Mouse (Mus musculus) hindbrain, embryonic 15.5 days (tissue): ENCODE data around the gene Bud23. TPM values are rescaled to one million over a fixed set of nuclear protein-coding genes. Genes with fewer than 3 reads are reported as not detected.
A peak's percentile ranks its signal among the peaks of the same experiment; 100 is the strongest.
"Not testable (repeated sequence)": the region's sequence is repeated elsewhere in the genome, so short reads cannot be mapped to it uniquely, and the experiment has no call there.

Source experiments
- ATAC-seq: fragments of 200-750 bp; cut with Nextera tagmentation; 2 replicates; pipeline ENCODE4 v1.8.0; 2017; ENCODE audit warnings: low read depth, moderate number of reproducible peaks, moderate TSS enrichment; ENCODE audit not compliant: low FRiP score
- H3K27ac ChIP-seq: fragments of 300-500 bp; sonication (generic); replicated peaks from 2 replicates; pipeline ENCODE4 v1.5.1; 2015; ENCODE audit warnings: mild to moderate bottlenecking, inconsistent platforms
- H3K27me3 ChIP-seq: fragments of 300-500 bp; sonication (generic); 2 replicates; pipeline ENCODE4 v1.6.1; 2015; ENCODE audit warnings: control low read depth, inconsistent platforms
- H3K36me3 ChIP-seq: fragments of 300-500 bp; sonication (generic); 2 replicates; pipeline ENCODE4 v1.6.1; 2015; ENCODE audit warnings: control low read depth, inconsistent platforms
- H3K4me1 ChIP-seq: fragments of 300-500 bp; sonication (generic); replicated peaks from 2 replicates; pipeline ENCODE4 v1.6.1; 2015; ENCODE audit warnings: control low read depth, inconsistent platforms
- H3K4me2 ChIP-seq: fragments of 300-500 bp; sonication (generic); 2 replicates; pipeline ENCODE4 v1.6.1; 2015; ENCODE audit warnings: moderate library complexity, mild to moderate bottlenecking, inconsistent platforms
- H3K4me3 ChIP-seq: fragments of 300-500 bp; sonication (generic); 2 replicates; pipeline ENCODE4 v1.5.1; 2015; ENCODE audit warnings: mild to moderate bottlenecking, inconsistent platforms
- H3K9ac ChIP-seq: fragments of 300-500 bp; sonication (generic); 2 replicates; pipeline ENCODE4 v1.6.1; 2015; ENCODE audit warnings: inconsistent platforms
- H3K9me3 ChIP-seq: fragments of 300-500 bp; sonication (generic); 2 replicates; pipeline ENCODE4 v1.6.1; 2016; ENCODE audit warnings: control low read depth, inconsistent platforms
- WGBS: fragments of 180-500 bp; shearing (Covaris S2); methylation state at CpG from one replicate; pipeline ENCODE4 v1.1.7; 2015; 5-methylcytosine and 5-hydroxymethylcytosine counted together
- polyA plus RNA-seq: library from polyadenylated mRNA; unstranded; fragments of >200 nt; fragmentation: Nextera tagmentation; extraction: Ambion mirVana; gene quantifications from 2 replicates; pipeline ENCODE4 v1.2.1, GENCODE M21; 2015

Gene Bud23
- polyA plus RNA-seq, 1 experiment from 2014 or later = 76.3 TPM

- peak overlapping the region; percentile 95; the same call in 1 of the 2 replicates for H3K4me2 ChIP-seq
- no peaks in the 10 kb centered on the region for H3K9me3 ChIP-seq
- peaks cover 25% of the 10 kb centered on the region for H3K4me1 ChIP-seq
- peaks cover 16% of the 10 kb centered on the region for H3K36me3 ChIP-seq
- H3K9ac ChIP-seq = no peak overlapping the region
- no peaks in the 10 kb centered on the region for H3K27me3 ChIP-seq
- no peak overlapping the region for H3K27ac ChIP-seq
- ATAC-seq = no peak
- no peak overlapping the region for H3K4me3 ChIP-seq
- WGBS = 93% methylated on average over 3 of the region's 3 CpGs
Measured at GRCm38 (mm10) chr5:135066008-135066407, 1.2 kb upstream of the Bud23 start.

GRCm38 (mm10) chr5:135064382-135064766, 385 bp downstream of the Bud23 start:
- H3K4me3 ChIP-seq = peak overlapping the region; percentile 99
- H3K4me1 ChIP-seq = peaks cover 25% of the 10 kb centered on the region
- H3K9me3 ChIP-seq = no peaks in the 10 kb centered on the region
- H3K36me3 ChIP-seq = peaks cover 30% of the 10 kb centered on the region
- WGBS = under 1% methylated on average over 40 of the region's 40 CpGs
- ATAC-seq = peak; percentile 65
- H3K4me2 ChIP-seq = peak overlapping the region; percentile 95
- peak overlapping the region; percentile 73 for H3K27ac ChIP-seq
- H3K9ac ChIP-seq = peak overlapping the region; percentile 64
- H3K27me3 ChIP-seq = no peaks in the 10 kb centered on the region

GRCm38 (mm10) chr5:135063629-135064381, 954 bp downstream of the Bud23 start, which contains the start of gene Dnajc30:
Gene Dnajc30, plus strand, starts transcription at chr5:135064202.
- Histone ChIP-seq H3K36me3 (peaks cover 34% of the 10 kb centered on the region), H3K4me3 (peak within 1 kb of the TSS; percentile 99), H3K27me3 (no peaks in the 10 kb centered on the region), H3K4me1 (peaks cover 25% of the 10 kb centered on the region), H3K27ac (peak within 1 kb of the TSS; percentile 73), H3K9me3 (no peaks in the 10 kb centered on the region), H3K4me2 (peak within 1 kb of the TSS; percentile 95), H3K9ac (peak within 1 kb of the TSS; percentile 64)
- peak; percentile 95 for ATAC-seq
- WGBS = under 1% methylated on average over 52 of the region's 52 CpGs

- Histone ChIP-seq H3K4me1 (no peaks in the 10 kb centered on the region), H3K4me2 (no peak overlapping the region), H3K36me3 (peaks cover 59% of the 10 kb centered on the region), H3K9me3 (no peaks in the 10 kb centered on the region), H3K27me3 (no peaks in the 10 kb centered on the region), H3K9ac (no peak overlapping the region), H3K27ac (no peak overlapping the region), H3K4me3 (no peak overlapping the region)
- ATAC-seq = no peak
- WGBS = 93% methylated on average over 12 of the region's 12 CpGs
Measured at GRCm38 (mm10) chr5:135053356-135053755, 11.4 kb downstream of the Bud23 start.

- H3K36me3 ChIP-seq = peaks cover 51% of the 10 kb centered on the region
- 90% methylated on average over 6 of the region's 6 CpGs for WGBS
Measured at GRCm38 (mm10) chr5:135049268-135049667, 15.5 kb downstream of the Bud23 start.

GRCm38 (mm10) chr5:135048539-135048938, 16.2 kb downstream of the Bud23 start:
- Histone ChIP-seq H3K9ac (no peak overlapping the region), H3K4me2 (no peak overlapping the region), H3K4me3 (no peak overlapping the region), H3K27ac (no peak overlapping the region), H3K4me1 (no peaks in the 10 kb centered on the region), H3K36me3 (peaks cover 52% of the 10 kb centered on the region), H3K9me3 (no peaks in the 10 kb centered on the region), H3K27me3 (no peaks in the 10 kb centered on the region)
- ATAC-seq = no peak
- 95% methylated on average over 5 of the region's 5 CpGs for WGBS

More at GRCm38 (mm10) chr5:135049268-135049667, 15.5 kb downstream of the Bud23 start:
- H3K27me3 ChIP-seq, H3K4me2 ChIP-seq, H3K4me3 ChIP-seq, ATAC-seq, H3K27ac ChIP-seq, H3K4me1 ChIP-seq, H3K9ac ChIP-seq, H3K9me3 ChIP-seq: not testable (repeated sequence)

GRCm38 (mm10) chr5:135044575-135044974, 20.2 kb downstream of the Bud23 start:
- Histone ChIP-seq H3K4me1 (no peaks in the 10 kb centered on the region), H3K27me3 (no peaks in the 10 kb centered on the region), H3K4me2 (no peak overlapping the region), H3K27ac (no peak overlapping the region), H3K36me3 (peaks cover 36% of the 10 kb centered on the region), H3K9me3 (no peaks in the 10 kb centered on the region), H3K9ac (no peak overlapping the region), H3K4me3 (no peak overlapping the region)
- ATAC-seq = no peak
- WGBS = 98% methylated on average over 3 of the region's 3 CpGs

- H3K4me3 ChIP-seq = no peak overlapping the region
- no peak overlapping the region for H3K9ac ChIP-seq
- H3K4me2 ChIP-seq = no peak overlapping the region
- no peak overlapping the region for H3K27ac ChIP-seq
- H3K36me3 ChIP-seq = peaks cover 25% of the 10 kb centered on the region; the same call in 1 of the 2 replicates
- ATAC-seq = no peak
- 28% methylated on average over 21 of the region's 21 CpGs for WGBS
- H3K9me3 ChIP-seq = no peaks in the 10 kb centered on the region
- no peaks in the 10 kb centered on the region for H3K4me1 ChIP-seq
- no peaks in the 10 kb centered on the region for H3K27me3 ChIP-seq
Measured at GRCm38 (mm10) chr5:135042105-135042788, 22.5 kb downstream of the Bud23 start.

GRCm38 (mm10) chr5:135040777-135041176, 24.0 kb downstream of the Bud23 start:
- H3K36me3 ChIP-seq = peaks cover 16% of the 10 kb centered on the region; the same call in 1 of the 2 replicates
- H3K27ac ChIP-seq = no peak overlapping the region
- WGBS = 88% methylated on average over 11 of the region's 11 CpGs
- no peaks in the 10 kb centered on the region for H3K4me1 ChIP-seq
- no peaks in the 10 kb centered on the region for H3K27me3 ChIP-seq
- H3K4me2 ChIP-seq = no peak overlapping the region
- H3K4me3 ChIP-seq = no peak overlapping the region
- no peaks in the 10 kb centered on the region for H3K9me3 ChIP-seq
- no peak for ATAC-seq
- H3K9ac ChIP-seq = no peak overlapping the region

GRCm38 (mm10) chr5:135040059-135040458, 24.7 kb downstream of the Bud23 start:
- 0 out of 2 replicates have a peak, but pooled peaks have one; percentile 17 for ATAC-seq
- Histone ChIP-seq H3K36me3 (peaks cover 10% of the 10 kb centered on the region; the same call in 1 of the 2 replicates), H3K4me3 (no peak overlapping the region), H3K4me2 (no peak overlapping the region), H3K4me1 (no peaks in the 10 kb centered on the region), H3K27me3 (no peaks in the 10 kb centered on the region), H3K9ac (no peak overlapping the region), H3K27ac (no peak overlapping the region), H3K9me3 (no peaks in the 10 kb centered on the region)
- WGBS = 41% methylated on average over 6 of the region's 6 CpGs

- no peak for ATAC-seq
- no peaks in the 10 kb centered on the region for H3K4me1 ChIP-seq
- no peak overlapping the region for H3K27ac ChIP-seq
- H3K4me2 ChIP-seq = no peak overlapping the region
- H3K9ac ChIP-seq = no peak overlapping the region
- H3K27me3 ChIP-seq = no peaks in the 10 kb centered on the region
- no peaks in the 10 kb centered on the region for H3K9me3 ChIP-seq
- whole genome bisulfite sequencing = 87% methylated on average over 9 of the region's 9 CpGs
- peaks cover 7% of the 10 kb centered on the region; the same call in 1 of the 2 replicates for H3K36me3 ChIP-seq
- H3K4me3 ChIP-seq = no peak overlapping the region
Measured at GRCm38 (mm10) chr5:135039541-135039940, 25.2 kb downstream of the Bud23 start.

- ATAC-seq = no peak
- H3K36me3 ChIP-seq = peaks cover 3% of the 10 kb centered on the region; the same call in 1 of the 2 replicates
- no peaks in the 10 kb centered on the region for H3K4me1 ChIP-seq
- H3K27ac ChIP-seq = no peak overlapping the region
- no peak overlapping the region for H3K9ac ChIP-seq
- no peaks in the 10 kb centered on the region for H3K27me3 ChIP-seq
- no peak overlapping the region for H3K4me2 ChIP-seq
- H3K4me3 ChIP-seq = no peak overlapping the region
- no peaks in the 10 kb centered on the region for H3K9me3 ChIP-seq
- 93% methylated on average over 3 of the region's 3 CpGs for WGBS
Measured at GRCm38 (mm10) chr5:135037946-135038345, 26.8 kb downstream of the Bud23 start.
